Mouse (Mus musculus): ENCODE results near the gene Ccdc65. TPM values are rescaled to one million over a fixed set of nuclear protein-coding genes. Genes with fewer than 3 reads are reported as not detected.

Ccdc65 gene
- polyA plus RNA-seq (2015; fragmentation: Nextera tagmentation; extraction: Ambion mirVana), result 6.8 TPM in 2 replicates

GRCm38 (mm10) chr15:98707766-98708372, at the start of gene Ccdc65:
TSS of gene Ccdc65 (plus strand) at chr15:98708207.
- H3K9me3 ChIP-seq, result no peaks in the 10 kb centered on the region
- H3K4me2 ChIP-seq, result peak within 1 kb of the TSS; percentile 72
- 19% methylated on average over 16 of the region's 16 CpGs for WGBS
- H3K27me3 ChIP-seq, result peaks cover 5% of the 10 kb centered on the region; the same call in 1 of the 2 replicates
- H3K27ac ChIP-seq (replicated peaks), result 0 out of 2 replicates have a peak within 1 kb of the TSS, but pooled peaks have one; percentile 21
- ATAC-seq (ENCODE audit: low FRiP score, low read depth), result peak; percentile 78; the same call in 1 of the 2 replicates
- H3K4me1 ChIP-seq (replicated peaks), result 0 out of 2 replicates have a peak, but pooled peaks cover 6% of the 10 kb centered on the region
- peak within 1 kb of the TSS; percentile 50 for H3K4me3 ChIP-seq
- peak within 1 kb of the TSS; percentile 49 for H3K9ac ChIP-seq
- no peaks in the 10 kb centered on the region for H3K36me3 ChIP-seq

GRCm38 (mm10) chr15:98662198-98662566, 45.8 kb upstream of the Ccdc65 start:
- Histone ChIP-seq H3K9me3 (no peaks in the 10 kb centered on the region), H3K4me3 (peak overlapping the region; percentile 85), H3K9ac (peak overlapping the region; percentile 91), H3K4me1 (replicated peaks) (peaks cover 15% of the 10 kb centered on the region; the same call in 1 of the 2 replicates), H3K36me3 (peaks cover 13% of the 10 kb centered on the region), H3K4me2 (peak overlapping the region; percentile 59), H3K27me3 (no peaks in the 10 kb centered on the region), H3K27ac (replicated peaks) (peak overlapping the region; percentile 93)
- ATAC-seq (ENCODE audit: low FRiP score, low read depth), result no peak
- WGBS, result under 1% methylated on average over 14 of the region's 14 CpGs

- peak within 1 kb of the TSS; percentile 93 for H3K27ac ChIP-seq (replicated peaks)
- peak within 1 kb of the TSS; percentile 59 for H3K4me2 ChIP-seq
- H3K36me3 ChIP-seq, result peaks cover 6% of the 10 kb centered on the region
- H3K27me3 ChIP-seq, result no peaks in the 10 kb centered on the region
- peak within 1 kb of the TSS; percentile 85 for H3K4me3 ChIP-seq
- ATAC-seq (ENCODE audit: low FRiP score, low read depth), result peak; percentile 97
- H3K9me3 ChIP-seq, result no peaks in the 10 kb centered on the region
- peak within 1 kb of the TSS; percentile 91 for H3K9ac ChIP-seq
- peaks cover 15% of the 10 kb centered on the region; the same call in 1 of the 2 replicates for H3K4me1 ChIP-seq (replicated peaks)
- WGBS, result 4% methylated on average over 48 of the region's 48 CpGs
Observed at GRCm38 (mm10) chr15:98662567-98663545, 45.2 kb upstream of the Ccdc65 start, which contains the start of gene Ddx23. TSS of gene Ddx23 (minus strand) at chr15:98662894.

- Histone ChIP-seq H3K4me3 (no peak overlapping the region), H3K36me3 (no peaks in the 10 kb centered on the region), H3K27ac (replicated peaks) (no peak overlapping the region), H3K4me2 (no peak overlapping the region), H3K27me3 (no peaks in the 10 kb centered on the region), H3K4me1 (replicated peaks) (peaks cover 15% of the 10 kb centered on the region; the same call in 1 of the 2 replicates), H3K9ac (no peak overlapping the region), H3K9me3 (no peaks in the 10 kb centered on the region)
- 82% methylated on average over 11 of the region's 11 CpGs for WGBS
- no peak for ATAC-seq (ENCODE audit: low FRiP score, low read depth)
Observed at GRCm38 (mm10) chr15:98664042-98664907, 43.7 kb upstream of the Ccdc65 start.

GRCm38 (mm10) chr15:98672592-98672991, 35.4 kb upstream of the Ccdc65 start:
- no peak for ATAC-seq (ENCODE audit: low FRiP score, low read depth)
- Histone ChIP-seq H3K4me3 (no peak overlapping the region), H3K27ac (replicated peaks) (no peak overlapping the region), H3K36me3 (no peaks in the 10 kb centered on the region; the same call in 1 of the 2 replicates), H3K27me3 (no peaks in the 10 kb centered on the region), H3K9ac (no peak overlapping the region), H3K9me3 (no peaks in the 10 kb centered on the region), H3K4me1 (replicated peaks) (peaks cover 37% of the 10 kb centered on the region), H3K4me2 (no peak overlapping the region)
- WGBS, result 74% methylated on average over 4 of the region's 4 CpGs

- ATAC-seq (ENCODE audit: low FRiP score, low read depth), result no peak
- Histone ChIP-seq H3K4me1 (replicated peaks) (peaks cover 42% of the 10 kb centered on the region), H3K27ac (replicated peaks) (peak overlapping the region; percentile 64; the same call in 1 of the 2 replicates), H3K9ac (no peak overlapping the region), H3K9me3 (no peaks in the 10 kb centered on the region), H3K4me3 (no peak overlapping the region), H3K27me3 (no peaks in the 10 kb centered on the region), H3K36me3 (no peaks in the 10 kb centered on the region; the same call in 1 of the 2 replicates), H3K4me2 (peak overlapping the region; percentile 98)
- 81% methylated on average over 7 of the region's 7 CpGs for WGBS
Observed at GRCm38 (mm10) chr15:98673732-98674131, 34.3 kb upstream of the Ccdc65 start.

- H3K27me3 ChIP-seq, result no peaks in the 10 kb centered on the region
- 16% methylated on average over 7 of the region's 7 CpGs for WGBS
Observed at GRCm38 (mm10) chr15:98674284-98674993, 33.6 kb upstream of the Ccdc65 start.

GRCm38 (mm10) chr15:98674994-98675545, 32.9 kb upstream of the Ccdc65 start:
- Histone ChIP-seq H3K27ac (replicated peaks) (peak overlapping the region; percentile 50; the same call in 1 of the 2 replicates), H3K4me3 (peak overlapping the region; percentile 53), H3K36me3 (no peaks in the 10 kb centered on the region; the same call in 1 of the 2 replicates), H3K4me1 (replicated peaks) (peaks cover 42% of the 10 kb centered on the region), H3K9me3 (no peaks in the 10 kb centered on the region), H3K9ac (peak overlapping the region; percentile 52), H3K27me3 (no peaks in the 10 kb centered on the region), H3K4me2 (peak overlapping the region; percentile 98)
- 0 out of 2 replicates have a peak, but pooled peaks have one; percentile 4 for ATAC-seq (ENCODE audit: low FRiP score, low read depth)
- 13% methylated on average over 11 of the region's 11 CpGs for WGBS

More at GRCm38 (mm10) chr15:98674284-98674993, 33.6 kb upstream of the Ccdc65 start:
- peaks cover 42% of the 10 kb centered on the region for H3K4me1 ChIP-seq (replicated peaks)
- peak overlapping the region; percentile 53 for H3K4me3 ChIP-seq
- peak overlapping the region; percentile 64 for H3K27ac ChIP-seq (replicated peaks)
- no peaks in the 10 kb centered on the region; the same call in 1 of the 2 replicates for H3K36me3 ChIP-seq
- peak; percentile 13; the same call in 1 of the 2 replicates for ATAC-seq (ENCODE audit: low FRiP score, low read depth)
- peak overlapping the region; percentile 52 for H3K9ac ChIP-seq
- peak overlapping the region; percentile 98 for H3K4me2 ChIP-seq
- H3K9me3 ChIP-seq, result no peaks in the 10 kb centered on the region

GRCm38 (mm10) chr15:98675634-98676250, 32.3 kb upstream of the Ccdc65 start:
- H3K36me3 ChIP-seq, result no peaks in the 10 kb centered on the region
- WGBS, result 2% methylated on average over 14 of the region's 14 CpGs
- ATAC-seq (ENCODE audit: low FRiP score, low read depth), result no peak
- no peaks in the 10 kb centered on the region for H3K27me3 ChIP-seq
- peak overlapping the region; percentile 53 for H3K4me3 ChIP-seq
- peaks cover 42% of the 10 kb centered on the region for H3K4me1 ChIP-seq (replicated peaks)
- no peaks in the 10 kb centered on the region for H3K9me3 ChIP-seq
- peak overlapping the region; percentile 52 for H3K9ac ChIP-seq
- H3K4me2 ChIP-seq, result peak overlapping the region; percentile 98
- peak overlapping the region; percentile 50; the same call in 1 of the 2 replicates for H3K27ac ChIP-seq (replicated peaks)

GRCm38 (mm10) chr15:98676471-98676870, 31.5 kb upstream of the Ccdc65 start:
- Histone ChIP-seq H3K4me3 (peak overlapping the region; percentile 53), H3K27ac (replicated peaks) (no peak overlapping the region), H3K9me3 (no peaks in the 10 kb centered on the region), H3K4me1 (replicated peaks) (peaks cover 42% of the 10 kb centered on the region), H3K9ac (peak overlapping the region; percentile 52), H3K36me3 (no peaks in the 10 kb centered on the region), H3K4me2 (peak overlapping the region; percentile 98), H3K27me3 (no peaks in the 10 kb centered on the region)
- under 1% methylated on average over 9 of the region's 9 CpGs for WGBS
- ATAC-seq (ENCODE audit: low FRiP score, low read depth), result no peak

Data from hindbrain, embryonic 15.5 days (tissue).